Mouse (Mus musculus) kidney, postnatal 25 days (tissue): ENCODE results near the gene Trim15.

Experiments used
- DNase-seq, 2 experiments: peaks; one replicate each; pipeline ENCODE4 v3.0.0; 2021; ENCODE audit warnings: mixed read lengths in 2 of 2

Gene Trim15

DNA sequence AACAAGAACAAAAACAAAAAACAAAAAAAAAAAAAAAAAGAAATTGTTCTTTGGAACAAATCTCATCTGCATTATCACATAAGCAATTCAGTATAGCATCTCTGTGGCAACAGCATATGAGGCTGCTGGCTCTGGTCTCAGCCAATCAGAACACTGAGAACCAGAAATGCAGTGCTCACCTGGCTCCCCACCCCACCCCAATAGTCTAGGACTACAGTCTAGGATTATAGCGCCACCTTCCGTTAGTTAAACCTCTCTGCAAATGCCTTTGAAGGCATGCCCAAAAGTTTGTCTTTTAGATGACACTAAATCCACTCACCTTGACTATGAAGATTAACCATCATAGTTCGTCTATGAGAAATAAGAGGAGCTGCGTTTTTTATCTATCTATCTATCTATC, 41.5 kb downstream of the Trim15 start:
- no peak for DNase-seq

GRCm38 (mm10) chr17:36824005-36824404, 43.0 kb downstream of the Trim15 start:
- peak; percentile 64 to 82 for DNase-seq

GRCm38 (mm10) chr17:36811871-36812270, 55.1 kb downstream of the Trim15 start, which contains the start of gene H2-M10.6:
H2-M10.6 (plus strand) TSS chr17:36812171.
- DNase-seq, result no peak
